Mouse (Mus musculus): Measurements from ENCODE around the gene Golga4.

The Golga4 gene

DNA sequence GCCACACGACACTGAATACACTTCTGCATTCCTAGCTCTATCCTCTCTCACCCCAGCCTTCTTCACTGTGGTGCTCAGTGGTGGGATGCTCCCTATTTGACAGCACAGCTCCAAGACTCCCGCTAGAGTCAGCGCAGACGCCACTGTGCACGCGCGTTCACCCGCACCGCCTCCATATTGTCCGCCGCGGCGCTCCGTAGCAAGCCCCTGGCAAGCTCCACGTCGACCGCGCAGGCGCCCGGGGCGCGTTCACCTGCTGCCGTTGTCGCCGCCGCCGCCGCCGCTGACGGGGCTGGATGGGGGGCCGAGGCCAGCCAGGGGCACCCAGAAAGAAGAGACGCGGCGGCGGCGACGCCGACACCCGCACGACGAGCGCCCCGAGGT, at the start of gene Golga4:
Gene Golga4 (plus strand): TSS at position 248 of the 384 bp plus-strand sequence.
- peak; percentile 89 for DNase-seq (ENCODE audit: low spot score)

DNA sequence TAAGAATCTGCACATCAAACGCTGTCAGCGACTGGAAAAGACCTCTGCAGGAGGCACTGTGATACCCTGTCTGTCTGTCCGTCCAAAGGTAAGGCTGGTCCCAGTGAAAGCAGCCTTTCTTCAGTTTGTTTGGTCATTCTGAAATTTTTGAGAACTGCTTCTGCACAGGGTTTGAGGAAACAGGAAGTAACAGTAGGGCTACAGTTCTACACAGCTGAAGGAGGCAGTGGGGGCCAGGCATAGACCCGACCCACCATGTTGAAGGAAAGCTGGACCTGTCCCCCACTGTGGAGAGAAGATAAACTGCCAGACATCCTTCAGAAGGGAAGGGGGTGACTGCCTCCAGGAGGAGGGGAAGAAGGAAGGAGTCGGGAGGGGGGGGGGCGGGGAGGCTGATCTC, 49.7 kb upstream of the Golga4 start:
- no peak for DNase-seq (ENCODE audit: low spot score)

DNA sequence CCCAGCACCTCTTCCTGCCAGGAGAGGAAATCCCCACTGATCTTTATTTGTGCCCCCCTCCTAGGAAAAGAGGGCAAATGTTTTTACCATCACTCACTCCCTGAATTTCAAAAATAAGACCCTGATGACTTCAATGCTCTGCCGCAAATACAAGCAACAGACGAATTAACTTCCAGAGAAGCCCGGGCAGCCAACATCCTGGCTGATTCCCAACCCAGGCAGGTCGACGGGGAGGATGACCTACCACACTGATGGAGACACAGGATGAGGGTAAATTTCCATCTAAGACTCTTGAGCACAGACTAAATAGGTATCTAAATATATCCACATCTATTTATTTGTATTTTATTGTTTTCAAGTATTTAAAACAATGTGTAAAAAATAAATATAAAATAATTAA, 48.0 kb upstream of the Golga4 start:
- DNase-seq (ENCODE audit: low spot score) = no peak

DNA sequence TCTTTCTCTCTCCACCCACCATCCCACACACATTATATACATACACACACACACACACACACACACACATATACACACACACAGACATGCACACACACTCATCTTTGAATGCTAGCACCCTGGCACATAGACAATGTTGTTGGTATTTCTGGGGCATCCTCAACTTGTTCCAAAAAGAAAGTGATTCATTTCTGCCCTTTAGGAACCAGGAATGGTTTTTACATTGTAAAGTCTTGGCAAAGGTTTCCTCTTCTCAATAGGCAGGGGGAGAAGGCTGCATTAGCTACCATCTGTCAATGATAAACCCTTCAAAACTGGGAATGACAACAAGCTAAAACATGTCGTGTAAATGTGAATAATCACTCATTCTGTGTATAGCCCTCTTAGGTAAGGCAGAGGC, 42.0 kb upstream of the Golga4 start:
- DNase-seq (ENCODE audit: low spot score) = no peak

DNA sequence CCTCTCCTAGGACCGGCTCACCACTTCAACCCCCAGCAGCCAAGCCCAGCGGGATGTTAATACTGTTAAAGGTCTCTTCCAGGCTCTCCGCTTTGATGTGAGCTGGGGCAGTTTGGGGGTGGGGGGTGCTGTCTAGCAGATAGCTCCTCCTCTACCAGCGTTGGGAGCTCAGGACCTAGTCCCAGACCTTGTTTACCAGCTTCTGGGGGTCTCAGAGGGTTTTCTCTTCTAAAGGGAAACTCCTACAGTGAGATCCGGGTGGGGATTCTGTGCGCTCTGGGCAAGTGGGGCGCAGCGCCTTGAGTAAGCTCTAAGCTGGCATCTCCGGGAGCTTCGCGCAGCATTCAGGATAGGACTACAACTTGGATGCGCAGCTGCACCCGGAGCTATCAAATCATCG, 37.8 kb upstream of the Golga4 start:
- DNase-seq (ENCODE audit: low spot score) = no peak

DNA sequence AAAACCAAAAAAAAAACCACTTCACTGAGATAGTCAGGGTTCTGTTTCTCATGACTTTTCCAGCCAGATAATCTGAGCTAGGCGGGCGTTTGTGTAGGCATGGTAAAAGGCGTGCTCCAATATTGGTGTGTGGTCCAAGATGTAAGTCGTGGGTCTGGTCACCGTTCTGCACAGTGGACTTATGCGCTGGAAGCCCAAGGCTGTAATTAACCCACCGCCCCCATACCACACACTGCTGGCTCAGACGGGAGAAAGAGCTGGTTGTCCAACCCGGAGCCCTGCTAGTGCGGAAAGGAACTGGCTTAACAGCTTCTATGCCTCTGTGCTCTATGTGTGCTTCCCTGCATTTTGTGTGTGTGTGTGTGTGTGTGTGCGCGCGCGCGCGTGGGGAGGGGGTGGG, 36.8 kb upstream of the Golga4 start:
- no peak for DNase-seq (ENCODE audit: low spot score)

DNA sequence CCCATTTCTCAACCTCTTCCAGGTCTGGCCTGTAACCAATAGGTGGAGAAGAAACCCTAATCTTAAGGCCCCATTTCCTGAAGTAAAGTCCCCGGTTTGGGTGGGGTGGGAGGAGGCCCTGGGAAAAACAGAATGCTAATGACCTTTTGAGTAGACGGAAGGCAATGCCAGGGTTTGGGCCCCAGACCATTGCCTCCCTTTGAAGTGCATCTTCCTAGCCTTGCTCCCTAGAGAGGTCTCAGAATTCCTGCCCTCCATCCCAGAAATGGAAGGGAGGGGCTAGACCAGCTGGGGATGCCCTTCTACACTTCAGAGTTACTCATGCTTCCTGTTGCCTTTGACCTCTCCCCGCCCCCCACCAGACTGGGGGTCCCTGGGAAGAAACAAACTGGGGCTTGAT, 34.8 kb upstream of the Golga4 start:
- no peak for DNase-seq (ENCODE audit: low spot score)

DNA sequence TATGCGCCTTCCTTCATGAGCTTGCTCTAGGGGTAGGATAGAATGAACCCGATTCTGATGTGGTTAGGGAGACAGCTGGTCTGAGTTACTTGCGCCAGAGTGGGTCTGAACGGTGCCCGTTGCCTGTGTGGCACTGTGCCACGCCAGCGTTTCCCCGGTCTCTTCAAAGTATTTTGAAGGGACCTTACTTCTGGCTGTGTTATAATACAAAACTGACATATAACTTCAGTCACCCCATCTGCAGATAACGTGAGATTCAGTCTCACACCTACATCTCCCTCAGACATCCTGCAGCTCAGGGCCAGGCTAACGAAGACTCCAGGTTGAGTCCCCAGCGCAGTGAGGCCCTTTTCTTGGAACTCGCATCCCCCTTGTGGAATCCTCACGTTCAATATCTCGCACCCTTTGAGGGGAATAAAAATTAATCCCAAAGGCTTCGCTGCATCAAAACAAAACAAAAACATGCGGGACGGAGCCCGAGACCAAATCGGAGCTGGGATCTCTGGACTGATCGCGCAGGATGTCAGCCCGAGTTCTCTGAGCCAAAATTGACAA, 29.8 kb upstream of the Golga4 start:
- no peak for DNase-seq (ENCODE audit: low spot score)

DNA sequence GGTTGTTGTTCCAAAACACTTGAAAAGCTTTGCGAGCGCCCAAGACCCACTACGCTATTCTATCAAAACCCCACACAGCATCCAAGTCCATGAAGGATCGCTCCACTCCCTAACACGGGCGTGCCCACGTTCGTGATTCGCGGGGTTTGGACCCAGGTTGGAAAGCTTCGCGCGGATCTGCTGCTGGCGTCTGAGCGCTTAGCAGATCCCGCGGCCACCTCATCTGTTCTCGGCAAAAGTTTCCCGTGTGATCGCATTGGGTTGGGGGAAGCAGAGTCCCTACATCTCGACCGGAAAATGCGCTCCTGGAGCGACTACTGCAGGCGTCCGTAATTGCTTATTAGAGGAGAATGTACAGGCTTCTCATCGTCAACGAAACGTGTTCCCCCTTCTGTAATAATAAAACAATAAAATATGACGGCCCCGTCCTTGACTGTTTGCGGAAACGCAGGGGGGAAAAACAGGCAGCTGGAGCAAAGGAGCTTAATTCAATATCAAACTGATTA, 29.2 kb upstream of the Golga4 start:
- DNase-seq (ENCODE audit: low spot score) = no peak

DNA sequence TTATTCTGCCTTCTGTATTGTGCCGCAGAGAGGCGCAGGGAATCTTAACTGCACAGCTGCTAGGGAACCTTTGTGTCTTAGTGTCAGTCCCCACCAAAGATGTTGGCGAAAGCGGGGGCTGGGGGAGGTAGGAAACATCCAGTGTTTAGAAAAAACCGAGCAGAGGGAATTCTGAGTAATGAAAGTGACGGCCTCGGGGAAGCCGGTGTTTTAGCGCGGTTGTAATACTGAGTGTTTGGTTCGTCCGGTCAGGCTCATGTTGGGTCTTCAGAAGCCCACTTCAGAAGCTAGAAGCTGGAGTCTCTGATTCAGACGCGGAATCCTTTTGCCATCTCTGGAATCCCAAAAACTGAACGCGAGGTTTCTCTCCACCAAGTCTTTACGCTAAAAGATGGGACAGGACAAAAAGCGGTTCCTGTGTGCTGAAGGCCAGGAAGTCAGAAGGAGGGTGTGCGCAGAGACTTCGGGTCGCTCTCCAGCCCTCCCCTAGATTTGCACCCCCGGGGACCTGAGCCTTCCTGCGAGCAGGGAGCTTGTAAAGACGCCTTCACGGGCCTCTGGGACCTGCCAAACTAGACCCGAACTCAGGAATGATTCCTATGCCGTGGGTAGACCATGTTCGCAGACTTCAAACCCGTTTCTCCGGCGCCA, 28.7 kb upstream of the Golga4 start:
- no peak for DNase-seq (ENCODE audit: low spot score)

DNA sequence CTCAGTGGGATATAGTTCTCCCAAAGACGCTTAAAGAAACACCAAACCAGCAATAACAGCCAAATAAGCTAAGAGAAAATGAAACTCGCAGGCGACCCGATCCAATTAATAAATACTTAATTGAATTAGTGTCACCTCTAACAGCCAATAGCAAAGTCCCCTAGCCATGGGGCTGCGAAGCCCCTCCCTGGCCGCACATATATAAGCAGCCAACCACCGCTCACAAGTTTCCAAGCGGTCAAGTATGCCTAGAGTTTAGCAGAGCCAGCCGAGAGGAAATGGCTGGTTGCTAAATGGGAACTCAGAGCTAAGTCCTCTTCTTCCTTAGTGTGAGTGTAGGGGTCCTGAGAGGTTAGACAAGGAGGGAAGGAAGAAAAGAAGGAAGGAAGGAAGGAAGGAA, 28.1 kb upstream of the Golga4 start, which contains the start of gene Eomes:
Gene Eomes (plus strand): TSS at position 252 of the 400 bp plus-strand sequence.
- DNase-seq (ENCODE audit: low spot score) = no peak

DNA sequence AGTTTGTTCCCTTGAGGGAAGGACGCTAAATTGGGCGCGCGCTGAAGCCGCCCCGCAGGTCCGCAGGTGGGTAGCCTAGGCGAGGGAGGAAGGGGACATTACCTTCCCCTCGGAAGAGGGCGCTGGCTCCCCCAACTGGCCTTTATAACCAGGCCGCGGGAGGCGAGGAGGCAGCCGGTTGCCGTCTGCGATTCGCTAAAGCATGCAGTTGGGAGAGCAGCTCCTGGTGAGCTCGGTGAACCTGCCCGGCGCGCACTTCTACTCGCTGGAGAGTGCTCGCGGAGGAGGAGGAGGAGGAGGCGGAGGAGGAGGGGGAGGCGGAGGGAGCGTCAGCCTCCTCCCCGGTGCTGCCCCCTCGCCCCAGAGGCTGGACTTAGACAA, 27.6 kb upstream of the Golga4 start:
- DNase-seq (ENCODE audit: low spot score) = peak; percentile 18

DNA sequence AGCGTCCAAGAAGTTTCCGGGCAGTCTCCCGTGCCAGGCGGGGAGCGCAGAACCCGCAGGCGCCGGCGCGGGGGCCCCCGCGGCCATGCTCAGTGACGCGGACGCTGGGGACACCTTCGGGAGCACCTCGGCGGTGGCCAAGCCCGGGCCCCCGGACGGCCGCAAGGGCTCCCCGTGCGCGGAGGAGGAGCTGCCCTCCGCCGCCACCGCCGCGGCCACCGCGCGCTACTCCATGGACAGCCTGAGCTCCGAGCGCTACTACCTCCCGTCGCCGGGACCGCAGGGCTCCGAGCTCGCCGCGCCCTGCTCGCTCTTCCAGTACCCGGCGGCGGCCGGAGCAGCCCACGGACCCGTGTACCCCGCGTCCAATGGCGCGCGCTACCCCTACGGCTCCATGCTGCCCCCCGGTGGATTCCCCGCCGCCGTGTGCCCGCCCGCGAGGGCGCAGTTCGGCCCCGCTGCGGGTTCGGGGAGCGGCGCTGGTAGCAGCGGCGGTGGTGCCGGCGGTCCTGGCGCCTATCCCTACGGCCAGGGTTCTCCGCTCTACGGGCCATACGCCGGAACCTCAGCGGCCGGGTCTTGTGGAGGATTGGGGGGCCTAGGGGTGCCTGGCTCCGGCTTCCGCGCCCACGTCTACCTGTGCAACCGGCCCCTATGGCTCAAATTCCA, 27.1 kb upstream of the Golga4 start:
- DNase-seq (ENCODE audit: low spot score) = no peak

DNA sequence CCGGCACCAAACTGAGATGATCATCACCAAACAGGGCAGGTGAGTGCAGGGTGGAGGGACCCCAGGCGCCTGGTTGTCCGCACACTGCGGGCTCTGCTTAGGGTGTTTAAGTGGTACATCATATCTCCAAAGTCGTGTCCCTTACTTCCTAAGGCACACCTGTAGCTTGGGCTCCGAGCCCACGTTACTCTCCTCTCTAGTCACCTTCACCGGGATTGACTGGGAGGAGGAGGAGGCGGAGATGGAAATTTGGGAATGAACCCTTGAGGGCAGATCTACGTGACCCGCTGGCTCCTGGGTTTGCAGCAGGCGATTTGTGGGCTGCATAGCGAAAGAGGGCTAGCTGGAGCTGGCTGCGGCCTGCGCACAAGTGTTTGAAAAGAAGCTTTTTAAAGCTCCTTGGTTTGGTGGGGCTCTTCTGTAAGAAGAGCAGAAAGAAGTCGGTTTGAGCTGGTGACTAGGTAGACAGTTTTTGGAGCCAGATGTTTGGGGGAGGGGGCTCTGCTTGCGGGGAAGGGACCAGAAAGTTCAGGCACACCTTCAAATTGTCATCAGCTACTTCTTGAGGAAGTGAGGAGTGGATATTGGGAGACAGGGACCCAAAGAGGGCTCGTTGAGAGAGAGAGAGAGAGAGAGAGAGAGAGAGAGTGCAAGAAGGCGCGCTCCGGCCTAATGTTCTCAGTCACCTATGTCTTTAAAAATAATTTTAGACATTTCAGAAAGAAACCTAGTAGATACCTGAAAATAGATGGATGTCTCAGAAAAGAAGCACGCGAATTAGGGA, 26.4 kb upstream of the Golga4 start:
- no peak for DNase-seq (ENCODE audit: low spot score)

DNA sequence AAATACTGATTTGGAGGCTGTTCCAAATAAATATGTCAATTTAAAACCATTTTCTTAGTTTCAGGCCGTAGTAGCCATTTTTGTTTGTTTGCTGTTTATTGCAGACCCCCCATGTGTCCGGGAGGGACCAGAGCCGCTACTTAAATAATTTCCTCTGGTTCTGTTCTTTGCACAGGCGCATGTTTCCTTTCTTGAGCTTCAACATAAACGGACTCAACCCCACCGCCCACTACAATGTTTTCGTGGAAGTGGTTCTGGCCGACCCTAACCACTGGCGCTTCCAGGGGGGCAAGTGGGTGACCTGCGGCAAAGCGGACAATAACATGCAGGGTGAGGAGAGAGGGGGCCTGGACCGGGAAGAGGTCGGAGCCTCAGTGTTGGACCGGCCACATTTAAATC, 25.8 kb upstream of the Golga4 start:
- no peak for DNase-seq (ENCODE audit: low spot score)

DNA sequence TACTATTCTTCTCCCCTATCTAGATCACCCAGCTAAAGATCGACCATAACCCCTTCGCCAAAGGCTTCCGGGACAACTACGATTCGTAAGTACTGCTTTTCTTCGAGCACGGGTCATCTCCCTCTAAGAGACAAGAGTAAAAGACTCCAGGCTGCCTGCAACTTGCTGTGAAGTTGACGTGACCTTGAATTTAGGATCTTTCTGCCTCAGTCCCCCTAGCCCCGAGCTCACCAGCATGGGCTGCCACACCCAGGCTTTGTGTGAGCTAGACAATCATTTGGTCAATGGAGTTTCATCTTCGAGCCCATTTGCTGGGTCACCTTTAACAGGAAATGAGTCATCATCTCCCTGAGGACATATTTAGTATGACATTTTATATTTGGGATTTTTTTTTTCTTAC, 23.9 kb upstream of the Golga4 start:
- DNase-seq (ENCODE audit: low spot score) = no peak

DNA sequence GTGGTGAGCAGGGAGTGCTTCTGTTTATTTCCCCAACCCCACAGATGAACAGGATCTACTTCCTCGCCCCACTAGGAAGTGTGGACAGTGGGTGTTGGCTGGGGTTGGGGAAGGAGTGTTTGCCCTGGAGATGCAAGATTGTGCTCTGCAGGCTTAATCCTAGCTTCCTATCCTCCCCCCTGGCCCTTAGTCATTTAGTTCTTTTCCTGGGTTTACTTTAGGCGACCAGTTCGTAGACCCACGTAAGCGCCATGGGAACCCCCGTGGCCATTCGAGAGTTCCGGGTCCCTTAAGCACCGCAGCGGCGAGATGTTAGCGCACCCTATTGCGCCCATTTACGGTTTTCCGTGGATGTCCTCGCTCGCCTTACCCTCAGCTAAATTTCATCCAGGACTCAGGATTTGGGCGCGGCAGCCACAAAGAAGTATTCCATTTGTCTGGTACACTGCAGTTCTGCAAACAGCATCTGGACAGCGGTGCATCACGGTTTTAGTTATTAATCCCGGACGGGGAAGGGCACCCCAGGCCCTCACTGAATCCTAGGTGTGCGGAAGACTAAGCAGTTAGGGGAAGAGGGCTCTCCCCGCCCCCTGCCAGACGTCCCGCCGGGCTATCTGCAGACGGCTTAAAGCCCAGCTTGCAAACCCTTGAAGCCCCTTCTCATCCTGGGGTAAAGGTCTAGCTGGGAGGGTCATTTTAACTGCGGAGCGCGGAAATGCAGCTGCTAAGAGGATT, 19.5 kb upstream of the Golga4 start:
- no peak for DNase-seq (ENCODE audit: low spot score)

DNA sequence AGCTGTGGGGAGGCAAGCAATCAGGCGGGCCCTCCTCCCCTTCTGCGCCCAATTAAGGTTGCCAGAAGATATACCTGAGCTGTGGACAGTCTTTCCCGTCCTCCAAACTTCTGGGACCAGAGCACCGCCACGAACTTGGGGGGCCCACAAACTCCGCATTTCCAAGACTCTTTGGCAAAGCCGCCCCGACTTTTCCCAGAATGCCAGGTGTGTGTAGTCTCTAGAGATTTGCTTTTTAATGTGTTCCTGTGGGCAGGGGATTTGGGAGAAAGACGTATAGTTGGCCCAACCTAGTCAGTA, 19.0 kb upstream of the Golga4 start:
- DNase-seq (ENCODE audit: low spot score) = no peak

DNA sequence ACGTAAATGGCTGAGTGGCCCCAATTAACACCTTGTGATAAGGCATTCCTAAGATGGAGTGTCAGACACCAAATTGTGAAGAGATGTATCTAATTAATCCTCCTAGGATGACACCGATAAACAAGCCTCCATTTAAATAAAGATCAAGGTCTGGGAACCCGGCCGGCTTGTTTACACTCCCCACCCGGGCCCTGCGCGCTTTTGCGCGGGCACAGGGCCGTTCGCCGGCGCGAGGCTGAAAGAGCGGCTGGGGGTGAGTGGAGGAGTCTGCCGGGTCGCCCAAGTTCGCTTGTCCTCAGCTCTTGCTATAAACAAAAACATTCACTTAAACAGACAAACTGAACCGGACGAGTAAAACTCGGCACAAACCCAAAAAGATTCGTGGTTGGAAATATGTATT, 18.4 kb upstream of the Golga4 start:
- no peak for DNase-seq (ENCODE audit: low spot score)

DNA sequence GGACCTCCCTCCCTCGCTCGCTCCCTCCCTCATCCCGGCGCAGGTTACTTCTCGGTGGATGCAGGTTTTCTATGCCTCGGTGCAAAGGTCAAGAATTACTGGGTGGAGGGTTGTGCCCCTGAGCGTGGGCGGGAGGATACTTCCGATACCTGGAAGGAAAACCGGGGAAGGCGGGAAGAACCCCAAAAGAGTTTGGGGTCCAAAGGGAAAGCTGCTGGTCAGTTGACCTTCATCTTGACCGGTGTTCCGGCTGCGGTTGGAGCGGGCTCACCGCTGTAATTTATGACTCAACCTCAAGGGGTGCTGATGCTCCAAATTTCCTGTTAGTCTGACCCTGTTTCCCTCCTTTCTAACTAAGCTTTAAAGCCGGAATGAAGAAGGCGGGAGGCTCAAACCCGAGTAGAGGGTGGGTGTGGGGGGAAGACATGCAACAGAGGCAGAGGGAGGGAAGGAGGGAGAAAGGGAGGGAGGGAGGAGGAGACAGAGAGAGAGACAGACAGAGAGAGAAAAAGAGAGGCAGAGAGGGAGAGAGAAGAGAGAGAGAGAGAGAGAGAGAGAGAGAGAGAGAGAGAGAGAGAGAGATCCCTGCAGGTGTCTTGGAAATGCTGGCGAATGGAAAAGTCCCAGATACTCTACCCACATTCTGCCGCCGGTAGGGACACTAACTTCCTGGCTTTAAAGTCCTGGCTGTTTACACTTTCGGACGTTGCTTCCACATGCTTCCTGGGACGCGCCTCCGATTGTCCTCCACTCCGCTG, 17.8 kb upstream of the Golga4 start:
- peak; percentile 18 for DNase-seq (ENCODE audit: low spot score)

DNA sequence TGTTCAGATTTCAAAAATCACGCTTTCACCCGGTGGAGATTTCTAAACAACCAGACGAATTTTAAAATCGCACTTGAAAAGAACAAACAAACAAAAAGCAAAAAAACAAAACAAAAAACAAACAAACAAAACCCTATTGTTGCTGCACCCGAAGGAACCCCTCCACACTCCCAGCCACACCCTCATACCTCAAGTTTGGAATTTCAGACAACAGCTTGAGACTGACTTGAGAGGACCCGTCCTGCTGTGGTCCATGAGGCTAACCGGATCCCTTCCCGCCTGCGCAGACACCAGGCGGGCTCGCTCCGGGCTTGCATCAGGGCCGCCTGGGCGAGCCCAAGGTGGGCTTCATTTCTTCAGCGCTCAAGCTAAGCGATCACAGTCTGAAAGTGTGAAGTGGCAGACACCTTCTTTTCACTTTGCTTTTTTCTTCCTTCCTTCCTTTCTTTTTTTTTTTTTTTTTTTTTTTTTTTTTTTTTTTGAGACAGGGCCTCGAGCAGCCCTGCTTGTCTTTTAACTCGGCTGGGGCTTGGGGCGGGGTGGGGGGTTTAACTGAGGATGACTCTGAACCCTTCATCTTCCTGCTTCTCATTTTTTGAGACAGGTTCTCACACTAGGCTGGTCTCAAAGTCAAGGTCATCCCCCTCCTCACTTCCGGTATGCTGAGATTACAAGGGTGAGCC, 17.0 kb upstream of the Golga4 start:
- no peak for DNase-seq (ENCODE audit: low spot score)

All from ovary, postnatal 14 days (tissue).